Mouse (Mus musculus) hindbrain, embryonic 16.5 days (tissue): ENCODE results near the gene 9130023H24Rik. TPM values are rescaled to one million over a fixed set of nuclear protein-coding genes. Genes with fewer than 3 reads are reported as not detected.

Experiments used
- ATAC-seq: fragments of 200-750 bp; cut with Nextera tagmentation; 2 replicates; pipeline ENCODE4 v1.8.0; 2017; ENCODE audit warnings: moderate TSS enrichment, moderate library complexity
- H3K27ac ChIP-seq: fragments of 300-500 bp; sonication (generic); 2 replicates; pipeline ENCODE4 v1.5.1; 2014; ENCODE audit warnings: low read depth, mild to moderate bottlenecking, control low read depth, low read length, moderate library complexity
- H3K27me3 ChIP-seq: fragments of 300-500 bp; sonication (generic); replicated peaks from 2 replicates; pipeline ENCODE4 v1.6.1; 2014; ENCODE audit warnings: low read length; ENCODE audit not compliant: control insufficient read depth, insufficient read depth
- H3K36me3 ChIP-seq: fragments of 300-500 bp; sonication (generic); 2 replicates; pipeline ENCODE4 v1.6.1; 2014; ENCODE audit warnings: mild to moderate bottlenecking, low read length, moderate library complexity, mixed read lengths; ENCODE audit not compliant: control insufficient read depth, insufficient read depth
- H3K4me1 ChIP-seq: fragments of 300-500 bp; sonication (generic); 2 replicates; pipeline ENCODE4 v1.6.1; 2014; ENCODE audit warnings: low read depth, low read length; ENCODE audit not compliant: control insufficient read depth, insufficient read depth
- H3K4me2 ChIP-seq: fragments of 300-500 bp; sonication (generic); 2 replicates; pipeline ENCODE4 v1.6.1; 2014; ENCODE audit warnings: mild to moderate bottlenecking, low read length, control low read depth, moderate library complexity
- H3K4me3 ChIP-seq: fragments of 300-500 bp; sonication (generic); 2 replicates; pipeline ENCODE4 v1.5.1; 2014; ENCODE audit warnings: mild to moderate bottlenecking, low read length, control low read depth, moderate library complexity
- H3K9ac ChIP-seq: fragments of 300-500 bp; sonication (generic); 2 replicates; pipeline ENCODE4 v1.6.1; 2014; ENCODE audit warnings: low read depth, mild to moderate bottlenecking, control low read depth, low read length, moderate library complexity
- H3K9me3 ChIP-seq: fragments of 300-500 bp; sonication (generic); 2 replicates; pipeline ENCODE4 v1.6.1; 2014; ENCODE audit warnings: mild to moderate bottlenecking, low read length, moderate library complexity; ENCODE audit not compliant: control insufficient read depth
- WGBS: fragments of 180-500 bp; shearing (Covaris S2); extraction: QIAGEN DNeasy Blood & Tissue Kit; methylation state at CpG from one replicate; pipeline ENCODE4 v1.1.7; 2014; 5-methylcytosine and 5-hydroxymethylcytosine counted together
- polyA plus RNA-seq: library from polyadenylated mRNA; unstranded; fragments of >200 nt; fragmentation: Nextera tagmentation; extraction: Ambion mirVana; gene quantifications from 2 replicates; pipeline ENCODE4 v1.2.1, GENCODE M21; 2015

The 9130023H24Rik gene
- polyA plus RNA-seq, 1 experiment from 2014 or later, result 6.3 TPM

GRCm38 (mm10) chr7:128219952-128220351 is 17.9 kb downstream of the 9130023H24Rik start:
- H3K36me3 ChIP-seq, result no peaks in the 10 kb centered on the region
- H3K27me3 ChIP-seq, result no peaks in the 10 kb centered on the region
- no peak overlapping the region for H3K9ac ChIP-seq
- H3K4me3 ChIP-seq, result no peak overlapping the region
- H3K27ac ChIP-seq, result no peak overlapping the region
- no peaks in the 10 kb centered on the region for H3K9me3 ChIP-seq
- no peak overlapping the region for H3K4me2 ChIP-seq
- 84% methylated on average over 4 of the region's 4 CpGs for WGBS
- H3K4me1 ChIP-seq, result no peaks in the 10 kb centered on the region
- no peak for ATAC-seq

GRCm38 (mm10) chr7:128209826-128210225 is 28.0 kb downstream of the 9130023H24Rik start:
- no peaks in the 10 kb centered on the region for H3K4me1 ChIP-seq
- no peak overlapping the region for H3K4me2 ChIP-seq
- no peaks in the 10 kb centered on the region for H3K27me3 ChIP-seq
- no peak overlapping the region for H3K27ac ChIP-seq
- H3K9ac ChIP-seq, result no peak overlapping the region
- no peaks in the 10 kb centered on the region for H3K9me3 ChIP-seq
- WGBS, result 65% methylated on average over 3 of the region's 3 CpGs
- H3K4me3 ChIP-seq, result no peak overlapping the region
- H3K36me3 ChIP-seq, result no peaks in the 10 kb centered on the region
- no peak for ATAC-seq

- Histone ChIP-seq H3K4me3 (no peak overlapping the region), H3K4me1 (no peaks in the 10 kb centered on the region), H3K9ac (no peak overlapping the region), H3K36me3 (no peaks in the 10 kb centered on the region), H3K4me2 (no peak overlapping the region), H3K27me3 (no peaks in the 10 kb centered on the region), H3K27ac (no peak overlapping the region), H3K9me3 (no peaks in the 10 kb centered on the region)
- WGBS, result 7% methylated on average over 4 of the region's 4 CpGs
- no peak for ATAC-seq
Observed at GRCm38 (mm10) chr7:128208187-128208586, 29.6 kb downstream of the 9130023H24Rik start.

- H3K9me3 ChIP-seq, result no peaks in the 10 kb centered on the region
- no peak within 1 kb of the TSS for H3K9ac ChIP-seq
- ATAC-seq, result no peak
- no peak within 1 kb of the TSS for H3K4me3 ChIP-seq
- 82% methylated on average over 6 of the region's 6 CpGs for WGBS
- H3K4me2 ChIP-seq, result no peak within 1 kb of the TSS
- no peaks in the 10 kb centered on the region for H3K4me1 ChIP-seq
- no peaks in the 10 kb centered on the region for H3K36me3 ChIP-seq
- H3K27me3 ChIP-seq, result no peaks in the 10 kb centered on the region
- no peak within 1 kb of the TSS for H3K27ac ChIP-seq
Observed at GRCm38 (mm10) chr7:128206152-128206551, 31.7 kb downstream of the 9130023H24Rik start, which contains the start of gene Cox6a2. Gene Cox6a2 (minus strand): TSS chr7:128206387.

- WGBS, result 89% methylated on average over 18 of the region's 18 CpGs
- no peak overlapping the region for H3K4me3 ChIP-seq
- ATAC-seq, result no peak
- H3K4me1 ChIP-seq, result no peaks in the 10 kb centered on the region
- no peak overlapping the region for H3K4me2 ChIP-seq
- no peaks in the 10 kb centered on the region for H3K9me3 ChIP-seq
- H3K27ac ChIP-seq, result no peak overlapping the region
- H3K27me3 ChIP-seq, result no peaks in the 10 kb centered on the region
- no peak overlapping the region for H3K9ac ChIP-seq
- H3K36me3 ChIP-seq, result no peaks in the 10 kb centered on the region
Observed at GRCm38 (mm10) chr7:128205695-128206094, 32.1 kb downstream of the 9130023H24Rik start.

- H3K9me3 ChIP-seq, result no peaks in the 10 kb centered on the region
Observed at GRCm38 (mm10) chr7:128204179-128204578, 33.7 kb downstream of the 9130023H24Rik start.

GRCm38 (mm10) chr7:128203071-128203470 is 34.8 kb downstream of the 9130023H24Rik start:
- Histone ChIP-seq H3K27ac (no peak overlapping the region), H3K4me1 (no peaks in the 10 kb centered on the region), H3K4me2 (no peak overlapping the region), H3K9me3 (no peaks in the 10 kb centered on the region), H3K4me3 (no peak overlapping the region), H3K27me3 (no peaks in the 10 kb centered on the region), H3K36me3 (no peaks in the 10 kb centered on the region), H3K9ac (no peak overlapping the region)
- 85% methylated on average over 9 of the region's 9 CpGs for WGBS
- ATAC-seq, result no peak

More at GRCm38 (mm10) chr7:128204179-128204578, 33.7 kb downstream of the 9130023H24Rik start:
- no peak overlapping the region for H3K27ac ChIP-seq
- no peaks in the 10 kb centered on the region for H3K4me1 ChIP-seq
- WGBS, result 83% methylated on average over 8 of the region's 8 CpGs
- ATAC-seq, result no peak
- H3K4me2 ChIP-seq, result no peak overlapping the region
- no peaks in the 10 kb centered on the region for H3K27me3 ChIP-seq
- no peak overlapping the region for H3K9ac ChIP-seq
- H3K4me3 ChIP-seq, result no peak overlapping the region
- H3K36me3 ChIP-seq, result no peaks in the 10 kb centered on the region

GRCm38 (mm10) chr7:128201607-128202006 is 36.2 kb downstream of the 9130023H24Rik start:
- 90% methylated on average over 9 of the region's 9 CpGs for WGBS
- Histone ChIP-seq H3K4me3 (no peak overlapping the region), H3K4me1 (no peaks in the 10 kb centered on the region), H3K9ac (no peak overlapping the region), H3K27ac (no peak overlapping the region), H3K4me2 (no peak overlapping the region), H3K36me3 (no peaks in the 10 kb centered on the region), H3K27me3 (no peaks in the 10 kb centered on the region), H3K9me3 (no peaks in the 10 kb centered on the region)
- no peak for ATAC-seq
